1 mouse cellular context compared by ENCODE assay signal in the genomic region with DNA sequence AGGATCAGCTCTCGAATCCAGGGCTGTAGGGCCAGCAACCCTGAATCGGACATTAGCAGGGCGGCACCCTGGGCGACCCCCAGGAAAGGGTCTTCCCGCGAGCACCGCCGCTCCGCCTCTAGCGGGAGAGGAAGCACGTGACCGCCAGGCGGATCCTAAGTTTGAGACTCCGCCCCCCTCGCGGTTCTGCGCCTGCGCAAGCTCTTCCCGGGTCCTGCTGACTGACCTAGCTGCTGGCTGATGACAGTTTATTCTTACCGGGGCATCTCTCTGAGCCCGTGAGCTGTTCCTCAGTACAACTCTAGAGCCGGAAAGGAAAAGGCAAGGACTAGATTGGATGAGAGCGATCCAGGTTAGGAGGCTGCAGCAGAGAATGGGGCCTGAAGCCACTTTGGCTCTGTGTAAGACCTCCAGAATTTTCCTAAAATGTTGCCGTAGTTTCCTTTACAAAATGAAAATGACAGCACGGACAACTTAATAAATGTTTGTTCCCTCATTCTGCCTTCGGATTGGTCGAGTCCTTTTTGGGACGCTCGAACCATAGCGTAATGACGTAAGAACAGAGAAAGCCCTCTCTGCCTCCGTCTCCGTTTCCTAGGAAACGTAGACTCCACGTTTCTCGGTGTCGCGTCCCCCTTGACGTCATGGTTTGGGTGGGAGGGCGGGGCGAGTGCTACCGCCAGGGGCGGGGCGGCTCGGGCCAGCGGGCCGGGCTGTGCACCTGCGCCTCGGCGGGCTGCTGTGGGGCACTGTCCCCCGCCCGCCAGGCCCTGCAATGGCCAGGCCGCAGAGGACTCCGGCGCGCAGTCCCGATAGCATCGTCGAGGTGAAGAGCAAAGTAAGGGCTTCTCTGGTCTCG.
A peak's percentile ranks its signal among the peaks of the same experiment; 100 is the strongest.
TF ChIP-seq lines count a peak whose summit lies in the region.

A gene (minus strand): TSS at position 137 of the 859 bp plus-strand sequence.
A gene (plus strand): TSS at position 183 of the 859 bp plus-strand sequence.

TF ChIP-seq in CH12.LX, 34 proteins besides CTCF, POLR2A, EP300 and RAD21:
- no peak for TF ChIP-seq RCOR1 (conservative IDR thresholded peaks at IDR 0.05; ENCODE audit: low read depth, low read length)
- TF ChIP-seq MAX (IDR thresholded peaks at IDR 0.05; ENCODE audit: low read length) = peak; percentile 93
- TF ChIP-seq ZMIZ1 (IDR thresholded peaks at IDR 0.05; ENCODE audit: low read depth, low read length) = no peak
- TF ChIP-seq JUND (conservative IDR thresholded peaks at IDR 0.05; ENCODE audit: low read depth, low read length) = no peak
- TF ChIP-seq GABPA (IDR thresholded peaks at IDR 0.05; ENCODE audit: insufficient replicate concordance, low read depth, low read length) = peak; percentile 47; the same call in 1 of the 2 replicates
- TF ChIP-seq CHD2 (IDR thresholded peaks at IDR 0.05; ENCODE audit: low read length) = no peak; the same call in 1 of the 2 replicates
- TF ChIP-seq ELF1 (IDR thresholded peaks at IDR 0.05; ENCODE audit: low read depth, low read length) = peak; percentile 35
- TF ChIP-seq MAFK (IDR thresholded peaks at IDR 0.05; ENCODE audit: insufficient replicate concordance, low read length) = no peak
- TF ChIP-seq MYC (IDR thresholded peaks at IDR 0.05; ENCODE audit: low read depth, low read length) = 0 out of 2 replicates have a peak, but pooled peaks have one; percentile 50
- peak; percentile 91 for TF ChIP-seq NRF1 (IDR thresholded peaks at IDR 0.05; ENCODE audit: low read depth, low read length)
- TF ChIP-seq USF1 (IDR thresholded peaks at IDR 0.05; ENCODE audit: low read depth, low read length) = peak; percentile 90
- TF ChIP-seq USF2 (conservative IDR thresholded peaks at IDR 0.05; ENCODE audit: low read depth, low read length) = peak; percentile 86
- TF ChIP-seq CHD1 (IDR thresholded peaks at IDR 0.05; ENCODE audit: low read depth, low read length) = no peak
- 0 out of 2 replicates have a peak, but pooled peaks have one; percentile 55 for TF ChIP-seq MXI1 (IDR thresholded peaks at IDR 0.05; ENCODE audit: low read depth, low read length)
- no peak for TF ChIP-seq UBTF (IDR thresholded peaks at IDR 0.05; ENCODE audit: low read depth, low read length)
- peak; percentile 91 for TF ChIP-seq BHLHE40 (IDR thresholded peaks at IDR 0.05; ENCODE audit: low read depth, low read length)
- TF ChIP-seq NELFE (IDR thresholded peaks at IDR 0.05; ENCODE audit: low read depth, low read length) = peak; percentile 81
- TF ChIP-seq HCFC1 (IDR thresholded peaks at IDR 0.05; ENCODE audit: low read depth, low read length) = peak; percentile 45
- 0 out of 2 replicates have a peak, but pooled peaks have one; percentile 8 for TF ChIP-seq MEF2A (IDR thresholded peaks at IDR 0.05; ENCODE audit: borderline replicate concordance, low read depth, low read length)
- peak; percentile 86 for TF ChIP-seq SIN3A (IDR thresholded peaks at IDR 0.05; ENCODE audit: low read length)
- no peak for TF ChIP-seq PAX5 (IDR thresholded peaks at IDR 0.05; ENCODE audit: low read length)
- TF ChIP-seq POLR2AphosphoS2 (IDR thresholded peaks at IDR 0.05; ENCODE audit: low read depth, low read length) = peak; percentile 52; the same call in 1 of the 2 replicates
- TF ChIP-seq TBP (conservative IDR thresholded peaks at IDR 0.05; ENCODE audit: low read depth, low read length) = 0 out of 2 replicates have a peak, but pooled peaks have one; percentile 48
- no peak for TF ChIP-seq ZC3H11A (IDR thresholded peaks at IDR 0.05; ENCODE audit: low read depth, low read length)
- TF ChIP-seq IRF4 (IDR thresholded peaks at IDR 0.05; ENCODE audit: low read depth, low read length) = no peak; the same call in 1 of the 2 replicates
- TF ChIP-seq E2F4 (IDR thresholded peaks at IDR 0.05; ENCODE audit: insufficient replicate concordance, low read depth, low read length) = no peak
